Mouse (Mus musculus) cortical plate, adult 2 months (tissue): ENCODE results near the gene Rims3. TPM values are rescaled to one million over a fixed set of nuclear protein-coding genes. Genes with fewer than 3 reads are reported as not detected.

ENCODE experiments used
- H3K27ac ChIP-seq: fragments of 200-500 bp; 2 replicates; pipeline ENCODE4 v1.5.1; 2012; ENCODE audit warnings: low read length, control low read depth, inconsistent platforms; ENCODE audit not compliant: insufficient read depth
- H3K4me1 ChIP-seq: fragments of 200-500 bp; 2 replicates; pipeline ENCODE4 v1.6.1; 2011; ENCODE audit warnings: low read length; ENCODE audit not compliant: control insufficient read depth, insufficient read depth
- H3K4me3 ChIP-seq: fragments of 200-500 bp; 2 replicates; pipeline ENCODE4 v1.5.1; 2011; ENCODE audit warnings: mild to moderate bottlenecking, low read length, control low read depth; ENCODE audit not compliant: insufficient read depth
- CTCF ChIP-seq: fragments of 200-500 bp; IDR thresholded peaks from 2 replicates; pipeline ENCODE4 v1.5.1; 2011; ENCODE audit warnings: mild to moderate bottlenecking, control low read depth, low read length; ENCODE audit not compliant: insufficient read depth; ENCODE audit errors: extremely low read depth
- POLR2A ChIP-seq: fragments of 200-500 bp; IDR thresholded peaks from 2 replicates; pipeline ENCODE4 v1.6.1; 2011; ENCODE audit warnings: mild to moderate bottlenecking, low read length, control low read depth; ENCODE audit not compliant: insufficient read depth; ENCODE audit errors: extremely low read depth
- polyA plus RNA-seq: library from polyadenylated mRNA; depleted of rRNA; stranded (reverse); fragments of >200 nt; gene quantifications from 2 replicates; pipeline ENCODE4 v1.2.3, GENCODE M21; 2012

The Rims3 gene
- polyA plus RNA-seq, 1 experiment, result 95.7 TPM

DNA sequence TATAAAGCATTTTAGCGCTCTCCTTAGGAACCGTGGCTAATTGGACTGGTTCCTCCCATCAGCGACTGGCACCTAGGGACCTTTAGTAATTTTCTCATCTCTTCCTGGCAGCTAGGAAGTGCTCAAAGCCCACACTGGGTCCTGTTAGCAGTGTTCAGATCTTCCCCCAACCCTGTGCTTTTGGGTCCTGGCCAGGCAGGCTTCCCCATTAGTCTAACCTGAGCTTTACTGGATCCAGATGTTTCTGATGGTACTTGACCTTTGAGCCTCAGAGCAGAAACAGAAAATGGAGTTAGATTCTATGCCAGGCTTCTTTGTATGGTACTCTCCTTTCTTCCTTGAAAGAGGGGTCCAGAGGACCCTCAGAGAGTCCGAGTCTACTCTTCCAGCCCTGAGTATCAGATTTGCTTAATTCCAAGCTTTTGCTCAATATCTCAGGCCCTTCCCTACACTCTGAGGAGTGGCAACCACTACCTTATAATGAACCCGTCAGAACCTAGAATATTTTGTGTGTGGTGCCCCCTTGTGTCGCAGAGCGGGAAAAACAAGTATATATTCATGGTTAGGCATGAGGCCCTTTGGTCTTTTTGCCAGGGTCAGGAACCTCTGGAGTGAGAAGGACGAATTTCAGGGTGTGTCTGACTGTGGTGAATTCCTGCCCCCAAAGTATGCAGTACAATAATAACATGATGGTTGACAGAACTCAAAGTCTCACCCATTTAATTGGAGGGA, 32.9 kb downstream of the Rims3 start:
- Histone ChIP-seq H3K27ac (no peak overlapping the region), H3K4me1 (peaks cover 2% of the 10 kb centered on the region; the same call in 1 of the 2 replicates), H3K4me3 (no peak overlapping the region)
- TF ChIP-seq CTCF (peak; percentile 58), POLR2A (no peak)

DNA sequence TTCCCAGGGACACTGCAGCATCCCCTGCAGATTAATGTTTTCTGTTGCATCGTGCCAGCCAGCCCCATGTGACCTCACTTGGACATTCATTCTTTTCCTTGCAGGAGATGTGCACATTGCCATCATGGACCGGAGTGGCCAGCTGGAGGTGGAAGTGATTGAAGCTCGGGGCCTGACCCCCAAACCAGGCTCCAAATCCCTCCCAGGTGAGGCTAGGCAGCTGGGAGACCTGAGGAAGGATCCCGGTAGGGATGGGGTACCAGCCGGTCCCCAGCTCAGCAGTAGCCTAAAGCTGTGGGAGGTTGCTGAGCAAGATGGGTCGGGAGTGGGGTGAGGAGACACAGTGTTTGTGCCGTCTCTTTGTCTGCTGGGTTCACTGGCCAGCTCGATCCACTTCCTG, 34.3 kb downstream of the Rims3 start:
- peaks cover 4% of the 10 kb centered on the region for H3K4me1 ChIP-seq
- no peak overlapping the region for H3K27ac ChIP-seq
- TF ChIP-seq POLR2A, result no peak
- TF ChIP-seq CTCF, result no peak
- H3K4me3 ChIP-seq, result no peak overlapping the region

GRCm38 (mm10) chr4:120890754-120891440, 36.3 kb downstream of the Rims3 start:
- H3K4me3 ChIP-seq, result no peak overlapping the region
- peaks cover 4% of the 10 kb centered on the region for H3K4me1 ChIP-seq
- no peak for TF ChIP-seq POLR2A
- no peak for TF ChIP-seq CTCF
- no peak overlapping the region for H3K27ac ChIP-seq

GRCm38 (mm10) chr4:120891960-120892359, 37.3 kb downstream of the Rims3 start:
- H3K4me3 ChIP-seq, result no peak overlapping the region
- no peak overlapping the region for H3K27ac ChIP-seq
- TF ChIP-seq POLR2A (no peak), CTCF (no peak)
- H3K4me1 ChIP-seq, result peaks cover 4% of the 10 kb centered on the region

- H3K4me3 ChIP-seq, result no peak overlapping the region
- TF ChIP-seq POLR2A (no peak), CTCF (no peak)
- peaks cover 4% of the 10 kb centered on the region for H3K4me1 ChIP-seq
- H3K27ac ChIP-seq, result no peak overlapping the region
These were observed 37.9 kb downstream of the Rims3 start for GRCm38 (mm10) chr4:120892516-120892915.

GRCm38 (mm10) chr4:120893656-120894401, 39.2 kb downstream of the Rims3 start:
- TF ChIP-seq CTCF (no peak), POLR2A (no peak)
- no peak overlapping the region for H3K27ac ChIP-seq

GRCm38 (mm10) chr4:120894584-120894983, 40.0 kb downstream of the Rims3 start:
- Histone ChIP-seq H3K27ac (no peak overlapping the region), H3K4me3 (no peak overlapping the region), H3K4me1 (peaks cover 4% of the 10 kb centered on the region)
- TF ChIP-seq POLR2A (no peak), CTCF (no peak)

More at GRCm38 (mm10) chr4:120893656-120894401, 39.2 kb downstream of the Rims3 start:
- H3K4me1 ChIP-seq, result peaks cover 4% of the 10 kb centered on the region
- H3K4me3 ChIP-seq, result no peak overlapping the region

DNA sequence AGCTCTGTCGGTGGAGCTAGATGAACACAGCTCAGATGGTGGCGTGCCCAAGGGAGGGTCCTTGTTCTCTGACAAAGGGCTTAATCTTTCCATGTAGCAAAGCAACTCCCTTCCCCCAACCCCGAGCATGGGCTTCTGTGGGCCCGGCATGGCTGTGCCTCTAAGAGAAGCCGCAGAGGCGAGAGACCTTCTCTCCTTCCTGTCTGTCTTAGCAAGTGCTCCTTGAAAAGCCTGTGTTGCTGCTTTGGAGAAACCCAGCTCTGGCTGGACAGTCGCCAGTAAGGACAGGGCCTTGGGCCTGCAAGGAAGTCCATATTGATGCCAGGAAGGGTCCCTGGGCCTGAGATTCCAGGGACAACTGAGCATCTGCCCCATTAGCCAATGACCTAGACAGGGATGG, 40.6 kb downstream of the Rims3 start:
- Histone ChIP-seq H3K27ac (no peak overlapping the region), H3K4me1 (peaks cover 4% of the 10 kb centered on the region), H3K4me3 (no peak overlapping the region)
- no peak for TF ChIP-seq CTCF
- no peak for TF ChIP-seq POLR2A

- no peak overlapping the region for H3K27ac ChIP-seq
These were observed 41.4 kb downstream of the Rims3 start for GRCm38 (mm10) chr4:120895810-120896584.

More at GRCm38 (mm10) chr4:120895810-120896584, 41.4 kb downstream of the Rims3 start:
- peaks cover 4% of the 10 kb centered on the region for H3K4me1 ChIP-seq
- TF ChIP-seq CTCF (no peak), POLR2A (no peak)
- no peak overlapping the region for H3K4me3 ChIP-seq
